Mouse (Mus musculus) left cerebral cortex, adult 18-20 months (tissue): ENCODE measurements at regions not wholly inside any gene's neighbourhood (a gene's known extent, or its start where the extent isn't known, plus 50 kb on each side); places are given as distances from the start of the nearest gene placed in this dataset.
"Not testable (repeated sequence)": the region's sequence is repeated elsewhere in the genome, so short reads cannot be mapped to it uniquely, and the experiment has no call there.

Experiments used
- DNase-seq, 2 experiments: peaks; one replicate each; pipeline ENCODE4 v3.0.0; 2021 to 2022; ENCODE audit warnings: low spot score in 2 of 2, mixed read lengths in 1 of 2

DNA sequence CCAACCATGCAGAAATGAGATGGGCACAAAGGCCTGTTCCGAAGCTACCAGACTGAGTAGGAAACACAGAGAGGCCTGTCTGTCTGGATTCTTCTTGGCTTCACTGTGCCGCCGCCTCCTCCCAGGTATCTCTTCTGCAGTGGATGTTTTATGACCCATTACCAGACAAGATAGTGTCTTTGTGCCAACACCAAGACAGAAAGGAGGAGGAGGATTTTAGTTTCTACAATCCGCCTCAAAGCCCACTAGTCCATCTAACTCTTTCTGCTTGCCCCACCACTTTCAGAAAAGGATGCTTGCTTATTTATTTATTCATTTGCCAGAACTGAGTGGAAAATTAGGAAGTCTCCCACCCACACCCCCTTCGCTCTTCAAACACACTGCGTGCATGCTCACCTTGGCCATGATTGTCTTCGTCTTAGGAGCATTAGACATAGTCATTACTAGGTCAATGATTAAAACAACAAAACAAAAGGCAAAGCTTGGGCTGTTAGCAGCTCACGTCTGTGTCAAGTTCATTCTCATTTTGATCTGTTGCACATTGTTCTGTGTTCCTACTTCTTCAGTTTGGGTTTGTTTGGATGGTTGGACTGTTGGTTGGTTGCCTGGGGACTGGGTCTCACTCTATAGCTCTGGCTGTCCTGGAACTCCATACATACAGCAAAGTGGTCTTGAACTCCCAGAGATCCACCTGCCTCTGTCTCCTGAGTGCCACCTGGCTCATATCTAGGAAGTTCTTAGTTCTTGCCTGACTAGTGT, 61.7 kb upstream of the Cpm start:
- DNase-seq: no peak

DNA sequence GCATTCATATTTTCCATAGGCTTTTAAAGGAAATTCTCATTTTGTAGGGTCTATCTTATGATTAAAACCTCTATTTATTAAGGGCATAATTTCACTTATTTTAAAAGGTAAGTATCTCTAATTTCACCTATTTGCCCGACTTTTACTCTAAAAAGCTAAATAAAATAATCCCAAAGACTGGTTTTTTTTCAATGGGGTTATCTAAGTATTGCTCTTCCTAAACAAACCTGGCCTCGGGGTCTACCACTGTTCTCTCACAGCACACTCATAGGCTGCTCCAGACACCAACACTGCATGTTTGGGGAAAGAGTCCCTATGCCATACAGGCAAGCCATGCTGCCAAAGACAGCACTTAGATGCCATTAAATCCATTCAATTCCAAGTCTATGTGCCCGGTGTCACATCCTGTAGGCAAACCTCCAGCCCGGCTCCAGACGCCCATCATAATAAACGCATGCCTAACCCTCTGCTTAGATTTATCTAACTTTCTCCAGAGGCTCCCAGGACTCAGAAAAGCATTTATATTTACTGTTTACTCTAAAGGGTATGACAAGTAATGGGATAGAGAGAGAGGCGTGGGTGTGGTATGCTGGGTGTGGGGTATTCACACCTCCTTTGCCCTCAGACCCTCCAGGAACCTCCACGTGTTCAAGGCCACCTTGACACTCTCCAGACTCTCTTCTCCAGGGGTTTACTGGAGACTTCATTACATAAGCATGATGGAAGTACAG, 62.5 kb upstream of the Cpm start:
- DNase-seq: no peak

DNA sequence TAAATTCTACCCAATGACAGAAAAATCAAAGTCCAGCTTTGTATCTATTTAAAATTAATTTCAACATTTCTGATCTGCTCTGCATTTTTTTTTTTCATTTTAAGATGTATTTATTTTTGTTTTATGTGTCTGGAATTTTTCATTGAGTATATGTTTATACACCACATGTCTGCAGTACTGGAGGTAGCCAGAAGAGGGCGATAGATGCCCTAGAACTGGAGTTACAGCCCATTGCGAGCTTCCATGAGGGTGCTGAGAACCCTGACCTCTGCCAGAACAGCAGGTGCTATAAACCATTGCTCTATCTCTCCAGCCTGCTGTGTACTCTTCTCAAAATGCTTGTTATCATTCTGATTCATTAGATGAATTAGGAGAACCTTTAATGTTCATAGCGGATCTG, 63.1 kb upstream of the Cpm start:
- no peak for DNase-seq

DNA sequence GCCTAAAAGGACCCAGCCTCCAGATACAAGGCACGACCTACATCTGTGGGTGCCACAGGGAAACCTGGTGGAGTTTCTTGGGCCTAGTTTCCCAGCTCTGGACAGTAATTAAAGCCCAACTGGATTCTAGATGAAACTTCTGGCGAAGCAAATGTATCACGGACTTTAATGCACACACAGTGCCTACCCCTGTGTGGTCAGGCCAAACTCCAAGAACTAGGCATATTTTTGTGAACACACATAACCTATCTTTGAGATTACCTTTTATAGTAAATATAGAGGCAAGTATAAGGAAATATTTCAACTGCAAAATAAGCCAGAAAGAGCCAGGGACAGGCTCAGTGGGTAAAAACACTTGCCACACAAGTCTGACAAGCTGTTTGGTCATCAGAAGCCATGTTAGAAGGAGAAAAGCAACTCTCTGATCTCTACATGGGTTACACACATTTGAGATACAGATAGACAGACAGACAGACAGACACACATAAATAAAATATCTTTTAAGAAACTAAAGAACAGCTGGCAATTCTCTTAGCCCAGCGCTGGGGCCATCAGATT, 63.7 kb upstream of the Cpm start:
- no peak for DNase-seq

DNA sequence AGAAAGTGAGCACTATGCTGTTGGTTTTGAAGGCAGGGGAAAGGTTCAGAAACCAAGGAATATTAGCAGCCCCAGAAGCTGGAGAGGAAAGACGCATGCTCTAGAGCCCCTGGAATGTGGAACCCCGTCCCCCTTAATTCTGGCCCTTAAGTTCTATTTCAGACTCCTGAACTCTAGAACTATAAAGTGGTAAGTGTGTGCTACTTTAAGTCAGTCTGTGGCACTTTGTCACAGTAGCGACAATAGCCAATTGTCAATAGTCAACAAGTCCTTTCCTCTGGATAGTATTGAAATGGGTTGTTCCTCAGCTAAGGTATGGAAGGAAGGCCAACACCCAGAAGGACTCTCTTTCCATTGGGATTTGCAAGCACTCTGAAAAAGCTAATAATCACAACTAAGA, 64.2 kb upstream of the Cpm start:
- no peak for DNase-seq

DNA sequence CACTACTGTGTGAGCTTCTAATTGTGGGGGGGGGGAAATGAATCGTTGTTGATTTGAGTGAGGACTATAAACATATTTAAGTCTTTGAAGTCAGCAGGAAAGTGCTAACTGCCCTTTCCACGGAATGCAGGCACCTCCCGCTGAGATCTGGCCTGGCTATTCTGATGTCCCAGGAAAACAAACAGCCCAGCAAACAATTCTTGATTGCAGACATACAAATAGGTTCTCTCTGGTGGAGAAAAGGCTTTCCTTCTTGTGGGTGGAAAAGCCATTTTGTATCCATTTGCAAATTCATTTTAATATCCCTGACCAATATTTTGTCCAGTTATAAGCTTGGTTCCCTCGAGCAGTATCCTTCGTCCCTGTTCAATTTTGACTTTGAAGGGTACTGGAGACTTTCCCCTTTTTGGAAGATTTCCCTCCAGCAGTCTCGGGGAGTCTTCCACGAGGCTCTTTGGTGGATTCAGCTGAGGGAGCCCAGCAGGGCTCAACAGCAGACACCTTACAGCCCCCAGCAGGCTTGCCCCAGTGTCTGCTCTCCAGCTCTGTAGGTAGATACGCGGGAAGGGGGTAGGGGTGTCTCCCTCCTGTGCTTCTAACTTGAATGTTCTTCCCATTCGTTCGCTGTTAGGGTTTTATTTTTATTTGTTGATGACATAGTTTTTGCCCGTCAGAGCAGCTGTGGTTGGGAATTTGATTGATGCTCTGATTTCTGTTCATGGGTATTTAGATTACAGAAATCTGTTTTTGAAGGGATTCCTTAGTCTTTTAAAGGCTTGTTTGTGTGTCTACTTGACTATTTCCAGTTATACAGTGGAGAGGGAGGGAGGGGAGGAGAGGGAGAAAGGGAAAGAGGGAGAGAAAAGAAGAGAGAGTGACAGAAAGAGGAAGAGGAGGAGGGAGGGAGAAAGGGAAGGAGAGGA, 64.9 kb upstream of the Cpm start:
- DNase-seq: no peak

DNA sequence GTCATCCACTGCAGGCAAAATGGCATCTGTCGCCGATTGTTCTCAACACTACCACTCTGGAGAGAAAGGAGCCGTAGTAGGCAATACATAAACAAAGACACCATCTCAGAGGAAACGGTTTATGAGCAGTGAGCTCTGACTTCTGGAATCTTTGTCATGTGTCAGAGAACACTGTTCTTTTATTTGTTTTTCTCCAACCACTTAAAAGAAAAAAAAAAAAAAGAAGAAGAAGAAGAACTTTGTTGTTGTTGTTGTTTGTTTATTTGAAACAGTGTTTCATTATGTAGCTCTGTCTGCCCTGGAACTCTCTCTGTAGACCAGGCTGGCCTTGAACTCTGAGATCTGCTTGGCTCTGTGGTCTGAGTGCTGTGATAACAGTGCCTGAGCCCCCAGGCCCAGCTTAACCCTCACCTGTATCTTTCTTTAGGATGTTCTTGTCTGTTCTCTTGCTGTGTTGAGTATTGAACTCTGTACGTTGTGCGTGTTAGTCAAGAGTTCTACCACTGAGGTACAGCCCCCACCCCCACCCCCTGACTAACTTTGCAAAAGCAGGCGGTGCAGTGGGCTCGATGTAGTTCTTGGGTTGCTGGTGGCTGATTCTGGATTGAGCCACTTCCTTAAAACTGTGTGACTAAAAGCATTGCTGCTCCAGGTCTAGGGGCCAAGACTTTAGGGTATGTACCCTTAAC, 65.7 kb upstream of the Cpm start:
- DNase-seq: no peak

DNA sequence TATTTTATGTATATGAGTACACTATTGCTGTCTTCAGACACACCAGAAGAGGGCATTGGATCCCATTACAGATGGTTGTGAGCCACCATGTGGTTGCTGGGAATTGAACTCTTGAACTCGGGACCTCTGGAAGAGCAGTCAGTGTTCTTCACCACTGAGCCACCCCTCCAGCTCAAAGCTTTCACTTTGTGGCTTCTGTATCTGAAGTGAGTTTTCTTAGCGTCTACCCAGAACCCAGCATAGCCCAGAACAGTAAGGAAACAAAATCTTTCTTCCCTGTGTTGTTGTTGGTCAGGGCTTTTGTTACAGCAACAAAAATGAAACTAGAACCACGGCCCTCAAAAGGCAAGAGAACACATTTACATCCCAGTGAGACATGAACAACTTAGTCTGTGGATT, 66.5 kb upstream of the Cpm start:
- not testable (repeated sequence) for DNase-seq

DNA sequence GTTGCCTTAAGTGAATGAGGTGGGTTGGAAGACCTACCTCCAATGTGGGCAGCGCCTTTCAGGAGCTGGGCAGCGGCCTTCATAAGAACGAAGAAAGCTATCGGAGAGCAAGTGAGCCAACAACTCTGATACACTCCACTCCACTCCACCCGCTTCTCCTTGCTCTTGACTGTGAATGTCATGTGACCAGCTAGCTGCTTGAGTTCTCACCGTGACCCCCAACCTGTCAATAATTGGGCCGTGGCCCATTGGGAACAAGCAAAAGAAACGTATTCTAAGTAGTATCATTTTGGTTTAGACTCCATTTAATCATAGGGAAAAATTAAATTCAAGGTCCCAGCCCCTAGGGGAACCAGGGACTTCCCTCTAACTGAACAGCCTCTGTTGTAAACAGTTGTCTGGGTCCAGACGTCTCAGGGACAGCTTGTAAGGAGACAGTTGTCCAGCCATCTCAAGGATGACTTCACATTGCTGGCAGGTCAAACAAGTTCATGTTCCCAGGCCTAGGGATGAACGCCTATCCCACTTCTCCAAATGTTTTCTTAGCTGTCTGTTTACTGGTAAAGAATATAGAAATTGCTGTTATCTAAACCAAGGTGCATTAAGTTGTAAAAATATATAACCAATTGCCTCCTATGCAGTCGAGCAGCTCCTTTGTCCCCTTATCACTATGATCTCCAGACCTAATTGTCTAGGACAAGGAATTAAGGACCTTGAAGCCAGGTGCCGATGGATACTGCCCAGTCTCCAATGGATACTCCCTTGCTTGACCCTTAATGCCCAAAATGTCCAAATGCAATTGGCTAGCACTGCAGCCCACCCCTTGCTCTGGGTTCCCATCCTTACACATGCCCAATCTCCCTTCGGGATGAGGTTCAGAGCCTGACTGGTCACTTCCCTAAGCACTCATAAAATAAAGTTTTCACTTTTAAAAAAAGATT, 67.1 kb upstream of the Cpm start:
- no peak for DNase-seq

DNA sequence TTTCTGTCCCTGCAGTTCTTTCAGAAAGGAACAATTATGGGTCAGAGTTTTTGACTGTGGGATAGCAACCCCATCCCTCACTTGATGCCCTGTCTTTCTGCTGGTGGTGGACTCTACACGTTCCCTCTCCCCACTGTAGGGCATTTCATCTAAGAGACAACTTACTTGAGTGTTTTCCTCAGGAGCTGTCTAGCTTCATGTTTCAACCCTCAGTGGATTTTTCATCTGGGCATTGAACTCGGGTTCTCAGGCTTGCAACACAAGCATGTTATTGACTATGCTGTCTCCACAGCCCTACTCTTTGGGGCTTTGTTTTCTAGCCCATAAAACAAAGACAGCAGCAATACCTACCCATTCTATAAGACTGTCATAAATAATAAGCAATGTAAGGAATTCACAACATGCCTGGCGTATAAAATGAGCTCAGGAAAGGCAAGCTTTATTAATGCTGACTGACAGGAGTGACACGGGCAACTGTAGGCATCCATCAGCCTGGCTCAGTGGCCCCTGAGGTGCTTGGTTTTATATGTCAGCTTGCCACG, 68.0 kb upstream of the Cpm start:
- no peak for DNase-seq

DNA sequence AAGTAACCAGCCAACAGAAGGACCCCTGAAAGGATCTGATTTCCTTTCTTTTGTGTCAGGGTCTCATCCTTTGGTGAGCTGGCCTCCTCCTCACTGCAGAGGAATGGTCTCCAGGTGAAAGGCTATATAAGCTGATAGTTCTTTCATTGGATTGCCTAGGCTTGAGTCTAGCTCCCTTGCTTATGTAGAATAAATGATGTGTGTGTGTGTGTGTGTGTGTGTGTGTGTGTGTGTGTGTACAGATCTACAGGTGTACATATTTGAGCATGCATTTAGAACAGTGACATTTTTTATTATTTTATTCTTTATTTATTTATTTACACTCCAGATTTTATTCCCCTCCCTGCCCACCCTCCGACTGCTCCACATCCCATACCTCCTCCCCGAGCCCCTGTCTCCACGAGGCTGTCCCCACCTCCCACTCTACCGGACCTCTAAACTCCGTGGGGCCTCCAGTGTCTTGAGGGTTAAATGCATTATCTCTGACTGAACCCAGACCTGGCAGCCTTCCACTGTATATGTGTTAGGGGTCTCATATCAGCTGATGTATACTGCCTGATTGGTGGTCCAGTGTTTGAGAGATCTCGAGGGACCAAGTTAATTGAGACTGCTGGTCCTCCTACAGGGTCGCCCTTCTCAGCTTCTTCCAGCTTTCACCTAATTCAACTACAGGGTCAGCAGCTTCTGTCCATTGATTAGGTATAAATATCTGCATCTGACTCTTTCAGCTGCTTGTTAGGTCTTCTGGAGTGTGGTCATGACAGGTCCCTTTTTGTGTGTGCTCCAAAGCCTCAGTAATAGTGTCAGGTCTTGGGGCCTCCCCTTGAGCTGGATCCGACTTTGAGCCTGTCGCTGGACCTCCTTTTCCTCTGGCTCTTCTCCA, 68.7 kb upstream of the Cpm start:
- no peak for DNase-seq

DNA sequence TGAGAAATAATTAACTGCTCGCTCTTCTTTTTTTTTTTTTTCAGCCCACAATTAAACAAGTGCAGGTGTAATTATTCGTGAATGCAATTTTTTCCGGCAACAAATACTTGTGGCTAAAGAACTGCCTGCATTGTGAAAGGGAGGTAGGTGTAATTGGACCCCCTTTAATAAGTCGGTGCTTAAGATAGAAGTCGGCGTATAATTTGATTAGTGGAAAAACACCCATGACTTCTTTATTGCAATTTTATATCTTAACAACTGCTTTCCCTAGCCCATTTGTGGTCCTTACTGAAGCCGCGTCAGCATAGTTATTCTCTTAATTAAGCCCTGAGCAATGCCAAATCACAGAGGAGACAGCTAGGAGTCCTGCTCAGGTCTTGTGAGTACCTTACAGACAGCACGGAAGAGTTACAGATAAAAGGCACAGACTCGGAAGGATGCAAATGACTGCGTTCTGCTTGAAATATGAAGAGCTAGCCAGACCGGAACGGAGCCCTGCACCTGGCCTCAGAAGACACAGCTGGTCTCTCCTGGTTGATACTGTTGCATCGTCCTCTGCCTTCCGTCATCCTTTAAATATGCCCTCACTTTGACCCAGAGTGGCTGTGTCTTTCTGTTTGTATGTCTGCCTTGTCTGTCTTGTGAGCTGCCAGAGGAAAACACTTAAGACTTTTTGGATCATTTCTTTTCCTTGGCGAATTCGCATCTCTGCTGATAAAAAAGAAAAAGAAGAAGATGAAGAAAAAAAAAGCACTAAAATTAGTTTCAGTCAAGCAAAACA, 69.5 kb upstream of the Cpm start:
- DNase-seq: no peak

DNA sequence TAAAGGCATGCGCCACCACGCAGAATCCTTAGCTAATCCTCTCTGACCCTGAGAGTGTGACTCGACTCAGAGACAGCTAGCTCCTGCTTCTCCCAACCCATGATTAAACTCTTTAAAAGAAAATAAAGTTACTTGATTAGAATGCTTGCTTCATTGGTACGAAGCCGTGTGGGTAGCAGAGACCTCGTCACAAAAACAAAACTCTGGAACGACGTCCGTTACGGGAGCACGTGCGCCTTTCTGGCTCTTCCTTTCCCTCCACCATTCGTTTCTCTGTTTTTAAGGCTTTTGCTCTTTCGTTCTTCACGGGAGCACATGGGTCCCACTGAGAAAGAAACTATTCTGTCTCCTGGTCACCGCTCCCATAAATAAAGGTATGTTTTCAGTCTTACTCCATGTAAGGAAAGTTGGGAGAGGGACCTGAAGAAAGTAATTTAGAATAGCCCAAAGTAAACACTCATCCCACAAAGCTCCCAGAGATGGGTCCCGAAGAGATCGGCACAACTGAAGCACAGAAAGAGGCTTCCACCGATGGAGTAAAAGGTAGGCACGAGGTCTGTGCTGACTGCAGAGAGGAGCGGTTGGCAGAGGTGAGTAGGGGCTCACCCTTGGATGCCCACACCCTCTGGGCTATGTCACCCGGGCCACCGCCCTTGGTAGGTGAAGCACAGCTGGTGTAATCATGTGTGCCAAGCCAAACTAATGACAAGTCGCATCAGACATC, 70.2 kb upstream of the Cpm start:
- no peak for DNase-seq

DNA sequence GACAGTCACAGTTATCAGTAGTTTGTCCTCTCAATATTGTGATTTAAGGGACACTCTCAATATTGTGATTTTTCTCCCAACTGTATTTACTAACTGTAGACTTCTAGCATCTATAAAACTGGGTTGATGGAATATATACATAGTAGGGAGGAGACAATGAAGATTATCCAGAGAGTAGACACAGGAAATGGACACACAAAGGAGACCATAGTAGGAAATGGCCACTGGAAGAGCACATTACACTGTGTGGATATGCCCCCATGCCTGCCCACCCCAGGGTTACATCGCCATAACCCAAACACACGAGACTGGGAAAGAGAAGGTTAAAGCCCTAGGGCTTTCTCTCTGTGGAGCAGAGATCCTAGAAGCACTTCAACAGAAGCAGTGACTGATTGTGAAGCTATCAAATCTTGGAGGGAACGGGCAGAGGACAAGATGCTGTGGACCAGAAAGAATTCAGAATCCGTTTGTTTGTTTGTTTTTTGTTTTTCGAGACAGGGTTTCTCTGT, 71.0 kb upstream of the Cpm start:
- DNase-seq: no peak

DNA sequence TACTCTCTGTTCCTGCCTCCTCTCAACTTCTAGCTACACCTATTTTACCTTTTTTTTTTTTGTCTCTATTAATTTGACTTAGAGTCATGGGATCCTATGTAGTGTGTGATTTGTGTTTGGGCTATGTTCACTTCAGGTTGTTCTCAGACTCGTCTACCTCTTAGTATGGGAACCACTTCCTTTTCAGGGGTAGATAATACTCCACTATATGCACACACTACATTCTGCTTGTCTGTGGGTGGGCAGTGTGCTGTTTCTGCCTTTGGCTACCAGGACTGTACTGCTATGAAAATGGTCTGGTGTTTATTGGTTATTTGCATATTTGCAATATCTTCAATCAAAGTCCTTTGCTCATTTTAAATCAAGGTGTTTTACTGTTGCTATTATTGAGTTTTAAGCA, 71.6 kb upstream of the Cpm start:
- no peak for DNase-seq

DNA sequence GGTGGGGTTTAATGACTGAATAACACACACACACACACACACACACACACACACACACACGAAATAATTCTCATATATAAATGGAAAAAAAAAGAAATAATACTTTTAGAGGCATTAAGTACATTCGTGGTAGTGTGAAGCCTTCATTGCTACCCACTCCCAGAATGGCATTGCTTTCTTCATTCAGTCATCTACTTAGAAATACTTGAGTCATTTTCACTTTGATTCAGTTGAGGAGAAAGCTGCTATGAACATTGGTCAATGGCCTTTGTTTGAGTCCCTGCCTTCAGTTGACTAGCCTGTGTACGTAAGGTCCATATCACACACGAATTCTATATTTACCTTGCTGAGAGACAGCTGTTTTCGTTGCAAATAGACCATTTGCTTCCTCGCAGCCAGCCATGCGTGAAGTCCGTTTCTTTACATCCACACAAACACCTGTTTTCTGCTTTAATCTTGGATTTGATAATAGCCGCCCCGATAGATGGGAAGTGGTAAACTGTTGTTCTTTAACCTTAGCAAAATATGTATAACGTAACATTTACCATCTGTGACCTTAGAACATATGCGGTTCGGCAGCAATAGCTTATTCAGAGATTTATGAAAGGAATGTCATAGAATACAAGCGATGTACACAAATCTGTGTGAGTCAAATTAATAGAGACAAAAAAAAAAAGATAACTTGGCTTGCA, 72.3 kb upstream of the Cpm start:
- DNase-seq: no peak
